8 mouse cellular contexts compared by ENCODE assay signal in genomic region chr4:32430981-32431380, GRCm38 (mm10).
DNase-seq lines count a peak whose midpoint lies in the region; ATAC-seq lines count a peak whose summit lies in the region.

No protein-coding gene starts in this region.

- no peaks in the 10 kb centered on the region for H3K36me3 ChIP-seq in forebrain, embryonic 16.5 days (ENCODE audit: control insufficient read depth, insufficient read depth)

- H3K4me1 ChIP-seq in forebrain, embryonic 16.5 days (replicated peaks; ENCODE audit: control insufficient read depth, insufficient read depth, low read length): peaks cover 59% of the 10 kb centered on the region

- 0 out of 2 replicates have a peak overlapping the region, but pooled peaks have one; percentile 8 for H3K4me2 ChIP-seq in forebrain, embryonic 16.5 days (ENCODE audit: low read length)

- H3K9ac ChIP-seq in forebrain, embryonic 16.5 days (replicated peaks; ENCODE audit: low read depth, low read length): no peak overlapping the region

- peak overlapping the region; percentile 46 for H3K27ac ChIP-seq in forebrain, embryonic 16.5 days (ENCODE audit: low read length)

- no peak for ATAC-seq in forebrain, embryonic 16.5 days

- no peak overlapping the region for H3K4me3 ChIP-seq in forebrain, embryonic 16.5 days (replicated peaks; ENCODE audit: low read length)

- H3K27me3 ChIP-seq in forebrain, embryonic 16.5 days (replicated peaks; ENCODE audit: control insufficient read depth, insufficient read depth, low read length): no peaks in the 10 kb centered on the region

- DNase-seq in 3T3-L1 (ENCODE audit: low read depth, low spot score): peak; percentile 15
- peak; percentile 38 to 46 for DNase-seq in cerebellum, adult 18-20 months
- peak; percentile 42 to 56 for DNase-seq in left cerebral cortex, adult 9 months (ENCODE audit: low spot score in 2 of 2)
- peak; percentile 58 for DNase-seq in retina, embryonic 14.5 days (ENCODE audit: low spot score)
- no peak for DNase-seq in spleen, postnatal 14 days (ENCODE audit: low spot score in 2 of 2)
- DNase-seq in adrenal gland, postnatal 25 days: no peak
- DNase-seq in kidney, postnatal 4 days: no peak

- H3K9me3 ChIP-seq in forebrain, embryonic 16.5 days (ENCODE audit: control insufficient read depth, low read length): no peaks in the 10 kb centered on the region

- 6% methylated on average over 7 of the region's 7 CpGs for WGBS in forebrain, embryonic 16.5 days

Comparison
In these comparisons a context has a peak if more than half of its experiments do, and no peak if none do; other contexts are left out.
1. DNase-seq: peak in 3T3-L1 (single experiment), cerebellum, adult 18-20 months (2 of 2), left cerebral cortex, adult 9 months (2 of 2) and retina, embryonic 14.5 days (single experiment); none in spleen, postnatal 14 days (0 of 2), adrenal gland, postnatal 25 days (single experiment) and kidney, postnatal 4 days (0 of 2).